Mouse (Mus musculus) midbrain, postnatal 0 days (tissue): Measurements from ENCODE around the gene Chst11. TPM values are rescaled to one million over a fixed set of nuclear protein-coding genes. Genes with fewer than 3 reads are reported as not detected.

Experiments
- ATAC-seq: fragments of 200-750 bp; cut with Nextera tagmentation; 2 replicates; pipeline ENCODE4 v1.8.0; 2017; ENCODE audit warnings: moderate number of reproducible peaks, mild to moderate bottlenecking, moderate TSS enrichment, moderate library complexity; ENCODE audit not compliant: low FRiP score
- DNase-seq: peaks from one replicate; pipeline ENCODE4 v3.0.0-alpha.2; 2015; ENCODE audit warnings: low spot score
- H3K27ac ChIP-seq: fragments of 300-500 bp; sonication (generic); 2 replicates; pipeline ENCODE4 v1.5.1; 2014; ENCODE audit warnings: low read depth, mild to moderate bottlenecking, low read length, mixed read lengths
- H3K27me3 ChIP-seq: fragments of 300-500 bp; sonication (generic); 2 replicates; pipeline ENCODE4 v1.6.1; 2014; ENCODE audit warnings: low read length, control low read depth, mixed read lengths; ENCODE audit not compliant: insufficient read depth
- H3K36me3 ChIP-seq: fragments of 300-500 bp; sonication (generic); 2 replicates; pipeline ENCODE4 v1.6.1; 2014; ENCODE audit warnings: low read length, control low read depth, mixed read lengths; ENCODE audit not compliant: insufficient read depth
- H3K4me1 ChIP-seq: fragments of 300-500 bp; sonication (generic); 2 replicates; pipeline ENCODE4 v1.6.1; 2014; ENCODE audit warnings: mild to moderate bottlenecking, control low read depth, antibody characterized with exemption, low read length, mixed read lengths; ENCODE audit not compliant: insufficient read depth
- H3K4me2 ChIP-seq: fragments of 300-500 bp; sonication (generic); 2 replicates; pipeline ENCODE4 v1.6.1; 2014; ENCODE audit warnings: low read depth, mild to moderate bottlenecking, low read length, mixed read lengths; ENCODE audit not compliant: poor library complexity, severe bottlenecking
- H3K4me3 ChIP-seq: fragments of 300-500 bp; sonication (generic); 2 replicates; pipeline ENCODE4 v1.5.1; 2014; ENCODE audit warnings: low read depth, mild to moderate bottlenecking, low read length, moderate library complexity
- H3K9ac ChIP-seq: fragments of 300-500 bp; sonication (generic); replicated peaks from 2 replicates; pipeline ENCODE4 v1.6.1; 2014; ENCODE audit warnings: mild to moderate bottlenecking, low read length, moderate library complexity, mixed read lengths; ENCODE audit not compliant: poor library complexity, severe bottlenecking
- H3K9me3 ChIP-seq: fragments of 300-500 bp; sonication (generic); 2 replicates; pipeline ENCODE4 v1.6.1; 2016; ENCODE audit warnings: low read length, control low read depth
- CTCF ChIP-seq: IDR thresholded peaks from 2 replicates; pipeline ENCODE4 v1.5.1; 2016; ENCODE audit warnings: antibody characterized with exemption, mild to moderate bottlenecking
- WGBS: fragments of 180-500 bp; shearing (Covaris S2); extraction: QIAGEN DNeasy Blood & Tissue Kit; methylation state at CpG from one replicate; pipeline ENCODE4 v1.1.7; 2014; 5-methylcytosine and 5-hydroxymethylcytosine counted together
- polyA plus RNA-seq: library from polyadenylated mRNA; unstranded; fragments of >200 nt; fragmentation: Nextera tagmentation; extraction: Ambion mirVana; gene quantifications from 2 replicates; pipeline ENCODE4 v1.2.1, GENCODE M21; 2015
- total RNA-seq: library from RNA; depleted of rRNA; stranded (reverse); fragments of >200 nt; gene quantifications from 2 replicates; pipeline ENCODE4 v1.2.3, GENCODE M21; 2014

The Chst11 gene
- total and polyA plus RNA-seq, 2 experiments from 2014 or later: 2.8 to 20.5 TPM

- no peak overlapping the region for H3K9ac ChIP-seq
- no peaks in the 10 kb centered on the region for H3K9me3 ChIP-seq
- ATAC-seq: no peak
- no peak overlapping the region for H3K27ac ChIP-seq
- no peak overlapping the region for H3K4me2 ChIP-seq
- peaks cover 2% of the 10 kb centered on the region; the same call in 1 of the 2 replicates for H3K4me1 ChIP-seq
- TF ChIP-seq CTCF: no peak
- H3K4me3 ChIP-seq: no peak overlapping the region
- H3K27me3 ChIP-seq: no peaks in the 10 kb centered on the region
- WGBS: 84% methylated on average over 10 of the region's 10 CpGs
- DNase-seq: no peak
- no peaks in the 10 kb centered on the region for H3K36me3 ChIP-seq
These were observed 54.1 kb downstream of the Chst11 start for GRCm38 (mm10) chr10:83039414-83039813.

GRCm38 (mm10) chr10:83041875-83042274 is 56.6 kb downstream of the Chst11 start:
- H3K36me3 ChIP-seq: no peaks in the 10 kb centered on the region
- no peaks in the 10 kb centered on the region for H3K9me3 ChIP-seq
- no peaks in the 10 kb centered on the region for H3K27me3 ChIP-seq
- peaks cover 2% of the 10 kb centered on the region; the same call in 1 of the 2 replicates for H3K4me1 ChIP-seq
- 65% methylated on average over 9 of the region's 9 CpGs for WGBS
- H3K27ac ChIP-seq: no peak overlapping the region
- H3K9ac ChIP-seq: no peak overlapping the region
- ATAC-seq: no peak
- TF ChIP-seq CTCF: no peak
- H3K4me3 ChIP-seq: no peak overlapping the region
- no peak overlapping the region for H3K4me2 ChIP-seq
- no peak for DNase-seq

- TF ChIP-seq CTCF: no peak
- peaks cover 2% of the 10 kb centered on the region; the same call in 1 of the 2 replicates for H3K4me1 ChIP-seq
- H3K9ac ChIP-seq: no peak overlapping the region
- 25% methylated on average over 10 of the region's 10 CpGs for WGBS
- no peaks in the 10 kb centered on the region for H3K36me3 ChIP-seq
- H3K27me3 ChIP-seq: no peaks in the 10 kb centered on the region
- H3K4me3 ChIP-seq: no peak overlapping the region
- H3K4me2 ChIP-seq: no peak overlapping the region
- ATAC-seq: no peak
- no peak overlapping the region for H3K27ac ChIP-seq
- DNase-seq: no peak
- H3K9me3 ChIP-seq: no peaks in the 10 kb centered on the region
These were observed 57.5 kb downstream of the Chst11 start for GRCm38 (mm10) chr10:83042613-83043477.

GRCm38 (mm10) chr10:83043478-83044259 is 58.4 kb downstream of the Chst11 start:
- no peak overlapping the region for H3K27ac ChIP-seq
- no peaks in the 10 kb centered on the region for H3K9me3 ChIP-seq
- H3K4me2 ChIP-seq: no peak overlapping the region
- no peak overlapping the region for H3K9ac ChIP-seq
- TF ChIP-seq CTCF: no peak
- DNase-seq (no peak), ATAC-seq (no peak)
- 63% methylated on average over 2 of the region's 2 CpGs for WGBS
- H3K36me3 ChIP-seq: no peaks in the 10 kb centered on the region
- H3K4me1 ChIP-seq: peaks cover 2% of the 10 kb centered on the region; the same call in 1 of the 2 replicates
- no peak overlapping the region for H3K4me3 ChIP-seq
- no peaks in the 10 kb centered on the region for H3K27me3 ChIP-seq

- TF ChIP-seq CTCF: no peak
- peaks cover 5% of the 10 kb centered on the region; the same call in 1 of the 2 replicates for H3K4me1 ChIP-seq
- ATAC-seq (peak; percentile 83), DNase-seq (peak; percentile 74)
- H3K27me3 ChIP-seq: no peaks in the 10 kb centered on the region
- H3K27ac ChIP-seq: peak overlapping the region; percentile 78
- H3K9me3 ChIP-seq: no peaks in the 10 kb centered on the region
- 0 out of 2 replicates have a peak overlapping the region, but pooled peaks have one; percentile 29 for H3K4me2 ChIP-seq
- WGBS: 18% methylated on average over 12 of the region's 12 CpGs
- H3K36me3 ChIP-seq: no peaks in the 10 kb centered on the region
- 0 out of 2 replicates have a peak overlapping the region, but pooled peaks have one; percentile 6 for H3K4me3 ChIP-seq
- H3K9ac ChIP-seq: no peak overlapping the region
These were observed 64.0 kb downstream of the Chst11 start for GRCm38 (mm10) chr10:83049174-83049780.
